Mouse (Mus musculus) thymus, adult 2 months (tissue): ENCODE measurements around the gene Rgs6. TPM values are rescaled to one million over a fixed set of nuclear protein-coding genes. Genes with fewer than 3 reads are reported as not detected.

Experiments used
- DNase-seq: peaks from one replicate; pipeline ENCODE4 v3.0.0; 2021
- H3K27ac ChIP-seq: fragments of 200-500 bp; 2 replicates; pipeline ENCODE4 v1.5.1; 2012; ENCODE audit warnings: low read length, control low read depth; ENCODE audit not compliant: control insufficient read depth, insufficient read depth
- H3K27me3 ChIP-seq: fragments of 200-500 bp; 2 replicates; pipeline ENCODE4 v1.6.1; 2012; ENCODE audit warnings: mild to moderate bottlenecking, low read length, moderate library complexity, mixed read lengths; ENCODE audit not compliant: control insufficient read depth, insufficient read depth
- H3K36me3 ChIP-seq: fragments of 200-500 bp; 2 replicates; pipeline ENCODE4 v1.6.1; 2012; ENCODE audit warnings: mild to moderate bottlenecking, low read length, moderate library complexity; ENCODE audit not compliant: control insufficient read depth, insufficient read depth
- H3K4me1 ChIP-seq: fragments of 200-500 bp; replicated peaks from 2 replicates; pipeline ENCODE4 v1.6.1; 2012; ENCODE audit warnings: low read length; ENCODE audit not compliant: control insufficient read depth, insufficient read depth
- H3K4me3 ChIP-seq: fragments of 200-500 bp; 2 replicates; pipeline ENCODE4 v1.5.1; 2012; ENCODE audit warnings: mild to moderate bottlenecking, low read length, control low read depth, moderate library complexity; ENCODE audit not compliant: control insufficient read depth, insufficient read depth
- CTCF ChIP-seq: fragments of 200-500 bp; IDR thresholded peaks from 2 replicates; pipeline ENCODE4 v1.5.1; 2012; ENCODE audit warnings: mild to moderate bottlenecking, control low read depth, low read length, moderate library complexity, borderline replicate concordance; ENCODE audit not compliant: control insufficient read depth, poor library complexity, insufficient read depth; ENCODE audit errors: extremely low read depth
- POLR2A ChIP-seq: fragments of 200-500 bp; IDR thresholded peaks from 2 replicates; pipeline ENCODE4 v1.6.1; 2012; ENCODE audit warnings: mild to moderate bottlenecking, low read length, control low read depth, moderate library complexity; ENCODE audit not compliant: control insufficient read depth, poor library complexity, insufficient read depth; ENCODE audit errors: extremely low read depth
- WGBS: fragments of 180-500 bp; shearing (Covaris S2); methylation state at CpG from one replicate; pipeline ENCODE4 v1.1.7; 2018; 5-methylcytosine and 5-hydroxymethylcytosine counted together
- polyA plus RNA-seq: library from polyadenylated mRNA; depleted of rRNA; stranded (reverse); fragments of >200 nt; gene quantifications from 2 replicates; pipeline ENCODE4 v1.2.3, GENCODE M21; 2012

The Rgs6 gene
- polyA plus RNA-seq, 1 experiment: 0.46 TPM

- H3K4me1 ChIP-seq: no peaks in the 10 kb centered on the region
- no peak for DNase-seq
- 81% methylated on average over 6 of the region's 6 CpGs for WGBS
- H3K4me3 ChIP-seq: no peak overlapping the region
- H3K36me3 ChIP-seq: no peaks in the 10 kb centered on the region
- H3K27ac ChIP-seq: no peak overlapping the region
- no peak for TF ChIP-seq CTCF
- no peak for TF ChIP-seq POLR2A
- no peaks in the 10 kb centered on the region for H3K27me3 ChIP-seq
These were observed 620.7 kb downstream of the Rgs6 start for GRCm38 (mm10) chr12:83208841-83209240.

GRCm38 (mm10) chr12:83209461-83209860, 621.4 kb downstream of the Rgs6 start:
- no peaks in the 10 kb centered on the region for H3K4me1 ChIP-seq
- H3K27ac ChIP-seq: no peak overlapping the region
- WGBS: 62% methylated on average over 6 of the region's 6 CpGs
- H3K27me3 ChIP-seq: no peaks in the 10 kb centered on the region
- no peaks in the 10 kb centered on the region for H3K36me3 ChIP-seq
- H3K4me3 ChIP-seq: no peak overlapping the region
- TF ChIP-seq CTCF (no peak), POLR2A (no peak)
- DNase-seq: no peak

GRCm38 (mm10) chr12:83210294-83210693, 622.2 kb downstream of the Rgs6 start:
- Histone ChIP-seq H3K36me3 (no peaks in the 10 kb centered on the region), H3K27me3 (no peaks in the 10 kb centered on the region), H3K27ac (no peak overlapping the region), H3K4me1 (no peaks in the 10 kb centered on the region), H3K4me3 (no peak overlapping the region)
- no peak for TF ChIP-seq CTCF
- TF ChIP-seq POLR2A: no peak
- WGBS: 88% methylated on average over 5 of the region's 5 CpGs
- DNase-seq: no peak

GRCm38 (mm10) chr12:83210735-83211134, 622.6 kb downstream of the Rgs6 start:
- Histone ChIP-seq H3K27ac (no peak overlapping the region), H3K27me3 (no peaks in the 10 kb centered on the region), H3K4me3 (no peak overlapping the region), H3K36me3 (no peaks in the 10 kb centered on the region), H3K4me1 (no peaks in the 10 kb centered on the region)
- 98% methylated on average over 3 of the region's 3 CpGs for WGBS
- DNase-seq: no peak
- TF ChIP-seq CTCF (no peak), POLR2A (no peak)

- WGBS: 83% methylated on average over 7 of the region's 7 CpGs
- Histone ChIP-seq H3K27ac (no peak overlapping the region), H3K4me1 (no peaks in the 10 kb centered on the region), H3K27me3 (no peaks in the 10 kb centered on the region), H3K4me3 (no peak overlapping the region), H3K36me3 (no peaks in the 10 kb centered on the region)
- TF ChIP-seq POLR2A: no peak
- TF ChIP-seq CTCF: no peak
- DNase-seq: no peak
These were observed 623.2 kb downstream of the Rgs6 start for GRCm38 (mm10) chr12:83211146-83211822.
